Mouse (Mus musculus) brain, embryonic 14.5 days (tissue): ENCODE results near the gene Fbxo4.

Experiments used
- CTCF ChIP-seq: fragments of 200-500 bp; IDR thresholded peaks from 2 replicates; pipeline ENCODE4 v1.5.1; 2012; ENCODE audit warnings: inconsistent platforms, mild to moderate bottlenecking, moderate library complexity, borderline replicate concordance; ENCODE audit not compliant: insufficient read depth, insufficient read length; ENCODE audit errors: extremely low read depth
- POLR2A ChIP-seq: fragments of 200-500 bp; IDR thresholded peaks from 2 replicates; pipeline ENCODE4 v1.6.1; 2012; ENCODE audit warnings: mild to moderate bottlenecking, inconsistent platforms, borderline replicate concordance; ENCODE audit not compliant: poor library complexity, insufficient read depth, insufficient read length, severe bottlenecking; ENCODE audit errors: extremely low read depth

GRCm38 (mm10) chr15:4028411-4028700, 49.0 kb upstream of the Fbxo4 start:
- TF ChIP-seq CTCF = no peak
- no peak for TF ChIP-seq POLR2A
